16 mouse cellular contexts compared by ENCODE assay signal in genomic region chr11:103098531-103099190, GRCm38 (mm10). TPM values are rescaled to one million over a fixed set of nuclear protein-coding genes. Genes with fewer than 3 reads are reported as not detected.
A peak's percentile ranks its signal among the peaks of the same experiment; 100 is the strongest.
DNase-seq lines count a peak whose midpoint lies in the region; ATAC-seq and TF ChIP-seq lines count a peak whose summit lies in the region.
"Had no signal": no experiment of that assay in that cellular context is flagged by ENCODE, and none has a peak within 500 bp of the region (broad histone marks: within the 10 kb centered on the region; RNA-seq: fewer than 3 reads in every experiment).

No protein-coding gene starts in this region.

- no peak overlapping the region for H3K4me3 ChIP-seq in kidney, embryonic 15.5 days (replicated peaks)
- H3K4me3 ChIP-seq in heart, embryonic 13.5 days: no peak overlapping the region
- H3K4me3 ChIP-seq in myocyte: no peak overlapping the region
- H3K4me3 ChIP-seq in thymus, adult 2 months (ENCODE audit: control insufficient read depth, insufficient read depth, low read length): no peak overlapping the region
- H3K4me3 ChIP-seq: embryonic facial prominence, embryonic 13.5 days; forebrain, embryonic 15.5 days; intestine, embryonic 15.5 days had no signal

- no peak for TF ChIP-seq CTCF in thymus, adult 2 months (IDR thresholded peaks at IDR 0.05; ENCODE audit: borderline replicate concordance, control insufficient read depth, extremely low read depth, insufficient read depth, low read length, poor library complexity)

- no peak for TF ChIP-seq POLR2A in myocyte (IDR thresholded peaks at IDR 0.05; ENCODE audit: insufficient read length, low read depth)
- TF ChIP-seq POLR2A in thymus, adult 2 months (IDR thresholded peaks at IDR 0.05; ENCODE audit: control insufficient read depth, extremely low read depth, insufficient read depth, low read length, poor library complexity): no peak

- DNase-seq in cerebellum, adult 9-10 months: peak; percentile 65
- DNase-seq in cerebellum, adult 11 months: no peak
- no peak for DNase-seq in kidney, adult 8-10 months
- no peak for DNase-seq in thymus, adult 2 months
- DNase-seq in thymus, postnatal 25 days: no peak
- DNase-seq: adrenal gland, adult 8-10 months; left cerebral cortex, postnatal 4 days; right cerebral cortex, postnatal 4 days had no signal

- H3K4me2 ChIP-seq in kidney, embryonic 15.5 days: no peak overlapping the region
- no peak overlapping the region for H3K4me2 ChIP-seq in heart, embryonic 13.5 days
- H3K4me2 ChIP-seq in myocyte (ENCODE audit: low read depth): peak overlapping the region; percentile 79
- H3K4me2 ChIP-seq: embryonic facial prominence, embryonic 13.5 days; forebrain, embryonic 15.5 days; intestine, embryonic 15.5 days had no signal

- peaks cover 86% of the 10 kb centered on the region for H3K4me1 ChIP-seq in kidney, embryonic 15.5 days
- H3K4me1 ChIP-seq in heart, embryonic 13.5 days: peaks cover 93% of the 10 kb centered on the region
- H3K4me1 ChIP-seq in thymus, adult 2 months (replicated peaks; ENCODE audit: control insufficient read depth, insufficient read depth, low read length): peaks cover 19% of the 10 kb centered on the region

- H3K79me2 ChIP-seq in myocyte (ENCODE audit: control insufficient read depth, insufficient read depth): peaks cover 26% of the 10 kb centered on the region

- H3K27ac ChIP-seq in kidney, embryonic 15.5 days: peak overlapping the region; percentile 54
- peak overlapping the region; percentile 96 for H3K27ac ChIP-seq in heart, embryonic 13.5 days (replicated peaks)
- no peak overlapping the region for H3K27ac ChIP-seq in thymus, adult 2 months (ENCODE audit: control insufficient read depth, insufficient read depth, low read length)
- H3K27ac ChIP-seq: embryonic facial prominence, embryonic 13.5 days; forebrain, embryonic 15.5 days; intestine, embryonic 15.5 days; macrophage had no signal

- H3K9ac ChIP-seq in kidney, embryonic 15.5 days: no peak overlapping the region
- peak overlapping the region; percentile 64 for H3K9ac ChIP-seq in heart, embryonic 13.5 days
- H3K9ac ChIP-seq: forebrain, embryonic 15.5 days; intestine, embryonic 15.5 days; liver, postnatal 0 days had no signal

- H3ac ChIP-seq in myocyte (ENCODE audit: control insufficient read depth, insufficient read length): no peak overlapping the region

- no peak for ATAC-seq in kidney, embryonic 15.5 days (replicated peaks; ENCODE audit: low FRiP score)
- ATAC-seq in heart, embryonic 13.5 days (ENCODE audit: extremely low read depth, insufficient number of reproducible peaks, low FRiP score, low TSS enrichment): no peak
- ATAC-seq: forebrain, embryonic 15.5 days; intestine, embryonic 15.5 days; liver, postnatal 0 days had no signal

- no peaks in the 10 kb centered on the region for H3K9me3 ChIP-seq in kidney, embryonic 15.5 days (replicated peaks)
- H3K9me3 ChIP-seq in heart, embryonic 13.5 days: no peaks in the 10 kb centered on the region
- H3K9me3 ChIP-seq: embryonic facial prominence, embryonic 13.5 days; forebrain, embryonic 15.5 days; intestine, embryonic 15.5 days had no signal

- WGBS in kidney, embryonic 15.5 days: 44% methylated on average over 11 of the region's 11 CpGs
- WGBS in heart, embryonic 13.5 days: 51% methylated on average over 11 of the region's 11 CpGs
- 95% methylated on average over 11 of the region's 11 CpGs for WGBS in thymus, adult 2 months

- peaks cover 21% of the 10 kb centered on the region; the same call in 1 of the 2 replicates for H3K27me3 ChIP-seq in kidney, embryonic 15.5 days
- H3K27me3 ChIP-seq in heart, embryonic 13.5 days (replicated peaks): peaks cover 13% of the 10 kb centered on the region; the same call in 1 of the 2 replicates
- no peaks in the 10 kb centered on the region for H3K27me3 ChIP-seq in myocyte (ENCODE audit: control insufficient read depth, insufficient read depth, insufficient read length)
- H3K27me3 ChIP-seq in thymus, adult 2 months (ENCODE audit: control insufficient read depth, insufficient read depth, low read length): peaks cover 5% of the 10 kb centered on the region; the same call in 1 of the 2 replicates

- no peaks in the 10 kb centered on the region for H3K36me3 ChIP-seq in kidney, embryonic 15.5 days
- H3K36me3 ChIP-seq in heart, embryonic 13.5 days: no peaks in the 10 kb centered on the region
- H3K36me3 ChIP-seq in myocyte (ENCODE audit: control insufficient read depth, insufficient read depth): no peaks in the 10 kb centered on the region
- H3K36me3 ChIP-seq in thymus, adult 2 months (ENCODE audit: control insufficient read depth, insufficient read depth, low read length): no peaks in the 10 kb centered on the region
- H3K36me3 ChIP-seq: embryonic facial prominence, embryonic 13.5 days; forebrain, embryonic 15.5 days; intestine, embryonic 15.5 days had no signal

TF ChIP-seq in myocyte, 11 proteins besides CTCF, POLR2A, EP300 and RAD21:
- TF ChIP-seq MYOG (IDR thresholded peaks at IDR 0.05; ENCODE audit: control insufficient read depth in 1 of 3, insufficient read depth in 1 of 3, insufficient read length in 2 of 3, low read depth in 2 of 3): no peak
TF ChIP-seq in myocyte: peak in this region for 0.

RNA-seq across cellular contexts. Expression of gene Plcd3, which starts 2.8 kb away (rescaled TPM):
- 6.2 and 6.4 TPM in 2 replicates for polyA plus RNA-seq in kidney, embryonic 15.5 days (2015; fragmentation: Nextera tagmentation; extraction: Ambion mirVana)
- 7.8 and 8.7 TPM in 2 replicates for polyA plus RNA-seq in heart, embryonic 13.5 days (2015; fragmentation: Nextera tagmentation; extraction: Ambion mirVana)
- polyA plus RNA-seq in myocyte (2012; fragmentation: generic; extraction: Trizol): 20.6 TPM
- 3.9 and 5.4 TPM in 2 replicates for polyA plus RNA-seq in thymus, adult 2 months (2012; rRNA removed)
- polyA plus RNA-seq: macrophage had no signal

RNA-seq across cellular contexts. Expression of gene Acbd4, which starts 2.8 kb away (rescaled TPM):
- 19.4 and 25.3 TPM in 2 replicates for polyA plus RNA-seq in kidney, embryonic 15.5 days (2015; fragmentation: Nextera tagmentation; extraction: Ambion mirVana)
- 12.0 and 14.3 TPM in 2 replicates for polyA plus RNA-seq in heart, embryonic 13.5 days (2015; fragmentation: Nextera tagmentation; extraction: Ambion mirVana)
- polyA plus RNA-seq in myocyte (2012; fragmentation: generic; extraction: Trizol): 55.2 TPM
- 28.8 and 29.5 TPM in 2 replicates for polyA plus RNA-seq in thymus, adult 2 months (2012; rRNA removed)

RNA-seq across cellular contexts. Expression of gene Hexim1, which starts 17.4 kb away (rescaled TPM):
- 5.0 and 5.5 TPM in 2 replicates for polyA plus RNA-seq in kidney, embryonic 15.5 days (2015; fragmentation: Nextera tagmentation; extraction: Ambion mirVana)
- 2.8 and 3.0 TPM in 2 replicates for polyA plus RNA-seq in heart, embryonic 13.5 days (2015; fragmentation: Nextera tagmentation; extraction: Ambion mirVana)
- polyA plus RNA-seq in myocyte (2012; fragmentation: generic; extraction: Trizol): 18.7 TPM
- polyA plus RNA-seq in thymus, adult 2 months (2012; rRNA removed): 18.2 and 18.4 TPM in 2 replicates

RNA-seq across cellular contexts. Expression of gene Hexim2, which starts 33.6 kb away (rescaled TPM):
- 9.2 and 10.7 TPM in 2 replicates for polyA plus RNA-seq in kidney, embryonic 15.5 days (2015; fragmentation: Nextera tagmentation; extraction: Ambion mirVana)
- 5.7 and 6.2 TPM in 2 replicates for polyA plus RNA-seq in heart, embryonic 13.5 days (2015; fragmentation: Nextera tagmentation; extraction: Ambion mirVana)
- polyA plus RNA-seq in myocyte (2012; fragmentation: generic; extraction: Trizol): 8.8 TPM
- 4.9 and 6.9 TPM in 2 replicates for polyA plus RNA-seq in thymus, adult 2 months (2012; rRNA removed)
